Mouse (Mus musculus): ENCODE data around the gene Olfr1012.

DNA sequence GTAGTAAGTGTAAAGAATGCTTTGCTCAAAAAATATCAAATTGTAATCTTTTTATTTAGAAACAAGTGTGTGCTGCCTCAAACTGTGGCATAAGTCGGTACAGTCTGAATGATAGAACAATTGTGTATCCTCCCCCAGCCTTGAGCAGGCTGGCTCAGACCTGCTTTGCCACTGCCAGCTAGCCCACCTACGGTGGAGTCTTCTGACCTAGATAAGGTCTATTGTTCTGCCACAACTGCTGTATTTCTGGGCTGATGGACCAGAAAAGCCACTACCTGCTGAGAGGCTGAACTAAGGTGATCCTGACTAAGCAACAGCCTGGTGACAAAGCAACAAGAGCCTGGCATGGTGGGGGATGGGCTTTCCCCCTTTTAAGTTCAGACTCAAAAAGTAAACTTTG is 29.8 kb upstream of the Olfr1012 start:
- no peak for TF ChIP-seq NANOG (IDR thresholded peaks at IDR 0.05; ENCODE audit: borderline replicate concordance, low read length)
- TF ChIP-seq CTCF (conservative IDR thresholded peaks at IDR 0.05; ENCODE audit: low read length), result no peak
- no peak for TF ChIP-seq POU5F1 (IDR thresholded peaks at IDR 0.05; ENCODE audit: borderline replicate concordance, low read length)
